Mouse (Mus musculus) lung, postnatal 0 days (tissue): ENCODE data around the gene Ap2a1. TPM values are rescaled to one million over a fixed set of nuclear protein-coding genes. Genes with fewer than 3 reads are reported as not detected.

Experiments used
- ATAC-seq: fragments of 200-750 bp; cut with Nextera tagmentation; 2 replicates; pipeline ENCODE4 v1.8.0; 2017; ENCODE audit warnings: moderate library complexity
- DNase-seq: peaks from one replicate; pipeline ENCODE4 v3.0.0-alpha.2; 2016; ENCODE audit warnings: low spot score
- H3K27ac ChIP-seq: fragments of 300-500 bp; sonication (generic); 2 replicates; pipeline ENCODE4 v1.5.1; 2014; ENCODE audit warnings: antibody characterized with exemption, mild to moderate bottlenecking, low read length, mixed read lengths
- H3K27me3 ChIP-seq: fragments of 300-500 bp; sonication (generic); replicated peaks from 2 replicates; pipeline ENCODE4 v1.6.1; 2014; ENCODE audit warnings: low read length, mixed read lengths; ENCODE audit not compliant: insufficient read depth
- H3K36me3 ChIP-seq: fragments of 300-500 bp; sonication (generic); 2 replicates; pipeline ENCODE4 v1.6.1; 2014; ENCODE audit warnings: low read length, mixed read lengths; ENCODE audit not compliant: insufficient read depth
- H3K4me1 ChIP-seq: fragments of 300-500 bp; sonication (generic); 2 replicates; pipeline ENCODE4 v1.6.1; 2014; ENCODE audit warnings: antibody characterized with exemption, low read depth, low read length, mixed read lengths; ENCODE audit not compliant: insufficient read depth
- H3K4me2 ChIP-seq: fragments of 300-500 bp; sonication (generic); replicated peaks from 2 replicates; pipeline ENCODE4 v1.6.1; 2014; ENCODE audit warnings: low read depth, mild to moderate bottlenecking, low read length, moderate library complexity, mixed read lengths
- H3K4me3 ChIP-seq: fragments of 300-500 bp; sonication (generic); 2 replicates; pipeline ENCODE4 v1.5.1; 2014; ENCODE audit warnings: low read depth, low read length
- H3K9ac ChIP-seq: fragments of 300-500 bp; sonication (generic); replicated peaks from 2 replicates; pipeline ENCODE4 v1.6.1; 2014; ENCODE audit warnings: low read depth, mild to moderate bottlenecking
- H3K9me3 ChIP-seq: fragments of 300-500 bp; sonication (generic); 2 replicates; pipeline ENCODE4 v1.6.1; 2016; ENCODE audit warnings: low read length, mixed read lengths
- CTCF ChIP-seq: IDR thresholded peaks from 2 replicates; pipeline ENCODE4 v1.5.1; 2016; ENCODE audit warnings: antibody characterized with exemption, mild to moderate bottlenecking
- EP300 ChIP-seq: IDR thresholded peaks from 2 replicates; pipeline ENCODE4 v1.6.1; 2016; ENCODE audit warnings: antibody characterized with exemption, mild to moderate bottlenecking, control low read depth
- WGBS: fragments of 180-500 bp; shearing (Covaris S2); extraction: QIAGEN DNeasy Blood & Tissue Kit; methylation state at CpG from one replicate; pipeline ENCODE4 v1.1.7; 2014; 5-methylcytosine and 5-hydroxymethylcytosine counted together
- polyA plus RNA-seq: library from polyadenylated mRNA; unstranded; fragments of >200 nt; fragmentation: Nextera tagmentation; extraction: Ambion mirVana; gene quantifications from 2 replicates; pipeline ENCODE4 v1.2.1, GENCODE M21; 2015

The Ap2a1 gene
- polyA plus RNA-seq, 1 experiment from 2014 or later: 36.1 TPM

GRCm38 (mm10) chr7:44852259-44853027 is 76.9 kb downstream of the Ap2a1 start:
- H3K27ac ChIP-seq: no peak overlapping the region
- H3K4me2 ChIP-seq: no peak overlapping the region
- H3K9me3 ChIP-seq: no peaks in the 10 kb centered on the region
- H3K36me3 ChIP-seq: no peaks in the 10 kb centered on the region
- no peaks in the 10 kb centered on the region for H3K27me3 ChIP-seq
- TF ChIP-seq CTCF (no peak), EP300 (no peak)
- ATAC-seq: no peak
- no peak overlapping the region for H3K4me3 ChIP-seq
- H3K9ac ChIP-seq: no peak overlapping the region
- no peak for DNase-seq
- peaks cover 31% of the 10 kb centered on the region for H3K4me1 ChIP-seq
- WGBS: 90% methylated on average over 36 of the region's 36 CpGs

GRCm38 (mm10) chr7:44851625-44852234 is 77.6 kb downstream of the Ap2a1 start:
- 88% methylated on average over 12 of the region's 12 CpGs for WGBS

DNA sequence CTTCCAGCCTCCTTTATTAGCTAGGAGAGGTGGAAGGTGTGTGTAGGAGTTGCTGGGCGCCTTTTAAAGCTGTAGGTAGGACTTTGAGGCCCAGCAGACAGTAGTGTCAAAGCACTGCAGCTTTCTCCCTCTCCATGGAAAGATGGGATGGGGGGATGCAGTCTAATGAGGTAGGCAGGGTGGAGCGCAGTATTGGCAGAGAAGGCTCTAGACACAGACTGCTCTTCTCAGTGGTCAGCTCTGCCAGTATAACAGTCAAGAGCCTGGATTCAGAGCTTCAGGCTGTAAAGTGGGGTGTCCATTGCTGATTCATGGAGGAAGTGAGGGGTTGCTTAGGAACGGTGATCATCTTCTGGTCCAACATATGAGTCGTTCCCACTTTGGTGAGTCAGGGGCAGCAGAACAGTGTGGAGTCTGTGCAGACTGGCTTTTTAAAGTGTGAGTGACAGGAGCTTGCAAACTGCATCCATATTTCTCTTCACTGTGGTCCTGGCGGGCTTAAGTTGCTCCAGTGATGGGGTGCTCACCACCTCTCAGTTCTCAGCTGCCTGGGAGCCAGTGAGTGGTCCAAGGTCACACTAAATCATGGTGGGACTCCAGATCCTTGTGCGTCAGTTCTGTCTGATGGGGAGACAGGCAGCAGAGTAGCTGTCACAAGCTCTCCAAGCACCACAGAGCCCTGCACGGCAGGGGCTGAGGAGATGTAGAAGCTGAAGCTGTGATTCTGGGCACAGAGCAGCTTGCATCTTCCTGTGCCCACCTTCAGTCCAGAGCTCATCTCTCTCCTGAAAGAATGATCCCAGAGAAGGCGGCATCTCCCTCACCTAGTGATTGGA is 78.3 kb downstream of the Ap2a1 start:
- 72% methylated on average over 8 of the region's 8 CpGs for WGBS
- peaks cover 28% of the 10 kb centered on the region for H3K4me1 ChIP-seq
- H3K9ac ChIP-seq: peak overlapping the region; percentile 76
- peak overlapping the region; percentile 88 for H3K4me2 ChIP-seq
- H3K36me3 ChIP-seq: peaks cover 7% of the 10 kb centered on the region
- ATAC-seq (no peak), DNase-seq (no peak)
- no peaks in the 10 kb centered on the region for H3K9me3 ChIP-seq
- TF ChIP-seq CTCF (no peak), EP300 (no peak)
- peak overlapping the region; percentile 98 for H3K27ac ChIP-seq
- peak overlapping the region; percentile 82 for H3K4me3 ChIP-seq
- no peaks in the 10 kb centered on the region for H3K27me3 ChIP-seq

More at GRCm38 (mm10) chr7:44851625-44852234, 77.6 kb downstream of the Ap2a1 start:
- no peak overlapping the region for H3K9ac ChIP-seq
- H3K9me3 ChIP-seq: no peaks in the 10 kb centered on the region
- no peak for DNase-seq
- H3K27me3 ChIP-seq: no peaks in the 10 kb centered on the region
- H3K4me3 ChIP-seq: no peak overlapping the region
- no peak for TF ChIP-seq EP300
- no peak overlapping the region for H3K4me2 ChIP-seq
- no peaks in the 10 kb centered on the region; the same call in 1 of the 2 replicates for H3K36me3 ChIP-seq
- peaks cover 32% of the 10 kb centered on the region for H3K4me1 ChIP-seq
- ATAC-seq: no peak
- H3K27ac ChIP-seq: no peak overlapping the region

Other genes with a start within 250 kb of the Ap2a1 start
- not detected in 2 replicates for gene Izumo2, start 220.8 kb downstream of the Ap2a1 start, polyA plus RNA-seq
- gene Vrk3, start 181.1 kb downstream of the Ap2a1 start, polyA plus RNA-seq: 45.1 and 48.3 TPM in 2 replicates
- gene Zfp473, start 178.4 kb downstream of the Ap2a1 start, polyA plus RNA-seq: 0.31 and 0.38 TPM in 2 replicates
- 22.7 and 23.8 TPM in 2 replicates for gene Nup62, start 113.4 kb downstream of the Ap2a1 start, polyA plus RNA-seq
- gene Il4i1, start 113.1 kb downstream of the Ap2a1 start, polyA plus RNA-seq: 1.9 and 2.3 TPM in 2 replicates
- gene Atf5, start 112.8 kb downstream of the Ap2a1 start, polyA plus RNA-seq: 6.0 and 6.1 TPM in 2 replicates
- 84.0 and 89.4 TPM in 2 replicates for gene Akt1s1, start 80.5 kb downstream of the Ap2a1 start, polyA plus RNA-seq
- 73.2 and 84.0 TPM in 2 replicates for gene Tbc1d17, start 80.4 kb downstream of the Ap2a1 start, polyA plus RNA-seq
- gene Pnkp, start 72.4 kb downstream of the Ap2a1 start, polyA plus RNA-seq: 39.7 and 41.3 TPM in 2 replicates
- gene Ptov1, start 59.7 kb downstream of the Ap2a1 start, polyA plus RNA-seq: 276 and 288 TPM in 2 replicates
- 54.2 and 62.5 TPM in 2 replicates for gene Med25, start 36.8 kb downstream of the Ap2a1 start, polyA plus RNA-seq
- 15.1 and 18.3 TPM in 2 replicates for gene Fuz, start 33.4 kb downstream of the Ap2a1 start, polyA plus RNA-seq
- 0.44 and 0.57 TPM in 2 replicates for gene Tsks, start 13.7 kb upstream of the Ap2a1 start, polyA plus RNA-seq
- 5.4 and 5.6 TPM in 2 replicates for gene Cpt1c, start 45.4 kb upstream of the Ap2a1 start, polyA plus RNA-seq
- 146 and 159 TPM in 2 replicates for gene Prmt1, start 57.1 kb upstream of the Ap2a1 start, polyA plus RNA-seq
- gene Irf3, start 68.2 kb upstream of the Ap2a1 start, polyA plus RNA-seq: 90.4 and 96.5 TPM in 2 replicates
- gene Bcl2l12, start 69.2 kb upstream of the Ap2a1 start, polyA plus RNA-seq: 29.0 and 33.2 TPM in 2 replicates
- gene Scaf1, start 86.9 kb upstream of the Ap2a1 start, polyA plus RNA-seq: 18.1 and 20.5 TPM in 2 replicates
- 160 TPM in 2 replicates for gene Rras, start 88.5 kb upstream of the Ap2a1 start, polyA plus RNA-seq
- 6.4 and 6.7 TPM in 2 replicates for gene Prr12, start 123.4 kb upstream of the Ap2a1 start, polyA plus RNA-seq
- gene Nosip, start 132.9 kb upstream of the Ap2a1 start, polyA plus RNA-seq: 54.6 and 62.8 TPM in 2 replicates
- gene Prrg2, start 133.2 kb upstream of the Ap2a1 start, polyA plus RNA-seq: 36.8 and 40.8 TPM in 2 replicates
- gene Rcn3, start 162.7 kb upstream of the Ap2a1 start, polyA plus RNA-seq: 158 and 162 TPM in 2 replicates
- gene Fcgrt, start 174.4 kb upstream of the Ap2a1 start, polyA plus RNA-seq: 138 and 143 TPM in 2 replicates
- gene Rps11, start 194.9 kb upstream of the Ap2a1 start, polyA plus RNA-seq: 972 and 1,016 TPM in 2 replicates
- gene Rpl13a, start 199.3 kb upstream of the Ap2a1 start, polyA plus RNA-seq: 1,107 and 1,148 TPM in 2 replicates
- 0.62 and 0.96 TPM in 2 replicates for gene Gm45713, start 206.7 kb upstream of the Ap2a1 start, polyA plus RNA-seq
- 5.1 and 6.1 TPM in 2 replicates for gene Flt3l, start 206.9 kb upstream of the Ap2a1 start, polyA plus RNA-seq
- 51.7 and 58.4 TPM in 2 replicates for gene Pih1d1, start 224.8 kb upstream of the Ap2a1 start, polyA plus RNA-seq
- 26.7 and 26.8 TPM in 2 replicates for gene Aldh16a1, start 225.1 kb upstream of the Ap2a1 start, polyA plus RNA-seq
- 0.56 and 0.65 TPM in 2 replicates for gene Slc17a7, start 234.5 kb upstream of the Ap2a1 start, polyA plus RNA-seq